Mouse (Mus musculus): ENCODE measurements around the gene Cntnap1.

Cntnap1 gene

DNA sequence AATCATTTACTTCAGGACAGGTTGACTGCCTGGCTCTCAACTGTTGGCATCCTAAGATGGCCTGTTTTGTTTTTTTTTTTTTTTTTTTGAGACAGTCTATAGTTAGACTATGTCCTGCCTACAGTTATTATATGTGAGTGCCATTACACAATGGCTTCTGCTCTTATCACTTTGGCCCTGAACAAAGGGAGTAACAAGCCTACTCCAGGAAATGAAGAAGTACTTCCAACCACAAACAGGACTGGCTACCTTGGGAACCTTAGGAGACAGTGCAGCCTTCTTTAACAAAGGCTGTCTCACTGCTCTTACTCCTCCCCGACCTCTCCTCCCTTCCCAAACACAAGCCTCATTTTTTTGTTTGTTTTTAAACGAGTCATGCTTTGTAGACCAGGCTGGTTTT is 50.5 kb downstream of the Cntnap1 start:
- DNase-seq (ENCODE audit: low spot score), result no peak

- no peak for DNase-seq (ENCODE audit: low spot score)
Measured at GRCm38 (mm10) chr11:101221306-101221986, 51.1 kb downstream of the Cntnap1 start.

DNA sequence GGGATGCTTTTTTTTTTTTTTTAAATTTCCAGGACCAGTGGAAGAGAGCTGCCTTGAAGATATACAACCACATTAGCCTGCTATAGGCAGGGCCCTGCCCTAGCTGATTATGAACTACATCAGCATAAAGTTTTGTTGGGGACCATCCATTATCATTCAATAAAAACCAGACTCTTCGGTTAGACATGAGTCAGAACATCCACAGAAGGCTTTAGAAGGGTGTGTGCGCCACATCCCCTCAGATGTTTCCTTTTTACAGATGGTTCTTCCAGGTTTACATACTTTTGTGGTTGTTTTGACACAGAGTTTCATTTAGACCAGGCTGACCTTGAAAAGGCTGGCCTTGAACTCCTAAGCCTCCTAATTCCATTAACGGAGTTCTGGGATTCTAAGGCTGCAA is 54.0 kb downstream of the Cntnap1 start:
- DNase-seq (ENCODE audit: low spot score), result no peak

DNA sequence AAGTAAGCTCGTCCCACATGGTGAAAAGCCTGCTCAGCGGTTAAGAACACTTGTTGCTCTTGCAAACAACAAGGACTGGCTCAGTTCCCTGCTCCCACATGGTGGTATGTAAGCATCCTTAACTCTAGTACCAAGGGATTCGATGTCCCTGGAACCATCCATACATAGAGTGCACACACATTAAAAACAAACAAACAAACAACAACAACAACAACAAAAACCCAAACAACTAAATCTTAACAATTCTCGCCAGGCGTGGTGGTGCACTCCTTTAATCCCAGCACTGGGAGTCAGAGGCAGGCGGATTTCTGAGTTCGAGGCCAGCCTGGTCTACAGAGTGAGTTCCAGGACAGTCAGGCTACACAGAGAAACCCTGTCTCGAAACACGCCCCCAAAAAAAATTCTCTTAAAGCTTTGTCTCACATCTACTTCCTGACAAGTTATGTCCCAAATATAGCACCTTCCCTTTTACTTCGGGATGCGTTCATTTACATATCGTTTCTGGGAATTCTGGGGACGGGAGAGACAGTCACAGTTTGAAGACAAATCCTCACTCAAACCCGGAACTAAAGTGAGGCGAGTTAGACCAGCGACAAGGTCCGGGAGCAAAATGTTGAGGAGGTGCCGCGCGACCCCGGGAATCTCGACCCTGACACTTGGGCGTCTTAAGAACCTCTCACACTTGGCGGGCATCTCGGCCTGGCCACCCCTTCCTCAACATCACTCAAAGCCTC is 55.2 kb downstream of the Cntnap1 start:
- DNase-seq (ENCODE audit: low spot score), result no peak

GRCm38 (mm10) chr11:101226065-101226701 is 55.9 kb downstream of the Cntnap1 start, which contains the start of gene Ezh1:
TSS of gene Ezh1 (minus strand) at chr11:101226463.
- peak; percentile 86 for DNase-seq (ENCODE audit: low spot score)

DNA sequence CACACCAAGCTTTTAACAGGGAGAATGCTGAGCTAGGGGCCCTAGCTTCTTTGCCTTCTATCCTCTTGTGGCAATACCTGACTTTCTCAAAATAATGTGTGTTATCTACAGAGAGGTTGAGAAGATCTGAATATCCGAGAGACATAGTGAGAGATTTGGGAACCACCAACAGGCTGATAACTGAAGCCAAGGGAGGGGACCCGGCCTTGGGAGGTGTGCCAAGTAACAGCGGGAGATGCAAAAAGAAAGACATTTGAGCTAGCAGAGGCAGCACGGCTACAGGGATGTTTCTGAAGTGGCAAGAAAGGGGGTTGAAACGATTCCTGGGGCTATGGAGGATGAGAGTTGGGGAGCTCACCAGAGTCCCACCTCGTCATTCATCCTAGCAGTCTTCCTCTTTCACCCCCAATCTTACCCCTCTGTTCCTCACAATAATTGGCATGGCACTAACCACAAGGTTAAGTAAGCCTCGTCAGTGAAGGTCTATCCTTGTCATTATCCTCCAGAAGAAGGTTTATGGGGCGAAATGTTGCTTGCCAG is 59.1 kb downstream of the Cntnap1 start:
- no peak for DNase-seq (ENCODE audit: low spot score)

DNA sequence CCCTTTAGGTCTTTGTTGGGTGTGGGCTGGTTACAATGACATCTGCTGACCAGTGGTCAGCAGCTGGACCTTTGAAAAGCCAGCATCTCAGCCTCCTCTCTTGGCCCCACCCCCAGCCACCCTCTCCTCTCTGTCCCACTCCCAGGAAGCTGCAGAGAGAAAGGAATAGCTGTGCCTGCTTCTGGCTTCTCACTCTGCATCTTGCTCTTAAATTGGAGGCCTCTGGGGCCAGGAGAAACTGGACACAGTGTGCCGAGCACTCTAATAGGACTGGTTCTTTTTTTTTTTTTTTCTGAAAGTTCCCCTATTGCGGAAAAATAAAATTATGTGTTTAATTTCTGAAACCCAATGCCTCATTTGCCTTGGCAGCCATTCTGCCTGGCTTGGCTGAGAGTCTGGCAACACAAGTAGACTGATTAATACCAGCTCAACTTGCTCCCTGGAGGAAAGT is 59.8 kb downstream of the Cntnap1 start:
- peak; percentile 30 for DNase-seq (ENCODE audit: low spot score)

DNA sequence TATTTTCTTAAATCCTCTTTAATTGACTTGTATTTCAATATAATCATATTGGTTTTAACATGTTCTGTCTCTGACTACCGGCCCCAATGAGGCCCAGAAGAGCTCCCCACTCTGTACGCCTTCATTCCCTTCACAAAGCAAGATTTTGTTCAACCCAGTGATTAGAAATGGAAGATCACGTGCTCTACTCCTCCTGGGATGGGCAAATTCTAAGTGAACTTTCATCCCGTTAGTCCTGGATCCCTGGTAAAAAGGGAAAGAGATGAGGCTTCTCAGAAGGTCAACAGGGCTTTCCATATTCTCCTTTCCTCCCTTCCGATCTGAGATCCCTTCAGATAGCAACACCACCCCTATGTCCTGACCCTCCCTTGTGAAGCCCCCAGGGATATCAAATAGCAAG is 60.2 kb downstream of the Cntnap1 start:
- DNase-seq (ENCODE audit: low spot score), result no peak

DNA sequence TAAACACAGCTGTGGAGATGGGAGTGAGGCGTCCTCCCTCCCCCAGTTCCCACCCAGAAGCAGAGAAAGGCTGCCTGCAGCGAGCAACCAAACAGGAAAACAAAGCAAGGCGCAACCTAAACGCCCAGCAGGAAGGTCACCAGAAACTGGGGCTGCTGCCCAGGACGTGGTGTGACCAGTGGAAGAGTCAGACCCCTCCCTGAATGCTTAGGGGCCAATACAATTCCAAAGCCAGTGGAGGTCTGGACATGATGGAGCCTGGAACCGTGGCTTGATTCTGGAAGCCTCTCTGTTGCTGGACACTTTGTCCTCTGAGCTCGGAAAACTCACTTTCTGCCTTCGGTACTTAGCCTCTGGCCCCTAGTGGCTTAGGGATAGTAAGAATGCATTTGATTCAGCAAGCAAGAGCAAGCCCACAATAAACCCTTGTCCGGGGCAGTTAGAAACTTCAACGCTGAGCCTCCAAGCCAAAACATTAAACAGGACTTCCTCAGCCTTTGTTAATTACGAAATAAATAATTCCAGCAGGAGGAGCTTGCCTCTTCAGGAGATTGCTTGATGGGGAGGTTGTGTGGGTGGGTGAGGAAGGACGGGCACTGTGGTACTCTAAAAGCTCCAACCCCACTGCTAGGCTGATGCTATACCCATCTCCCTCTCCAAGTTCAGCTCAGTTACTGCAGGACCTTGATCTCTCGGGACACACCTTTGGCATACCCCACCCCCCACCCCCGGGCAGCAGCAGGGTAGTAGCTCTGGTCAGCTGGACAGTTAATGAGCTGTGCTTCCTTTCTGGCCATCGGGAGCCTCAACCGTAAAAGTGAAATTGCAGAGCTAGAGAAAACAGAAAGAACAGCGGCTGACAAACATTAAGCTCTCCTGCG is 60.9 kb downstream of the Cntnap1 start:
- DNase-seq (ENCODE audit: low spot score), result peak; percentile 69

DNA sequence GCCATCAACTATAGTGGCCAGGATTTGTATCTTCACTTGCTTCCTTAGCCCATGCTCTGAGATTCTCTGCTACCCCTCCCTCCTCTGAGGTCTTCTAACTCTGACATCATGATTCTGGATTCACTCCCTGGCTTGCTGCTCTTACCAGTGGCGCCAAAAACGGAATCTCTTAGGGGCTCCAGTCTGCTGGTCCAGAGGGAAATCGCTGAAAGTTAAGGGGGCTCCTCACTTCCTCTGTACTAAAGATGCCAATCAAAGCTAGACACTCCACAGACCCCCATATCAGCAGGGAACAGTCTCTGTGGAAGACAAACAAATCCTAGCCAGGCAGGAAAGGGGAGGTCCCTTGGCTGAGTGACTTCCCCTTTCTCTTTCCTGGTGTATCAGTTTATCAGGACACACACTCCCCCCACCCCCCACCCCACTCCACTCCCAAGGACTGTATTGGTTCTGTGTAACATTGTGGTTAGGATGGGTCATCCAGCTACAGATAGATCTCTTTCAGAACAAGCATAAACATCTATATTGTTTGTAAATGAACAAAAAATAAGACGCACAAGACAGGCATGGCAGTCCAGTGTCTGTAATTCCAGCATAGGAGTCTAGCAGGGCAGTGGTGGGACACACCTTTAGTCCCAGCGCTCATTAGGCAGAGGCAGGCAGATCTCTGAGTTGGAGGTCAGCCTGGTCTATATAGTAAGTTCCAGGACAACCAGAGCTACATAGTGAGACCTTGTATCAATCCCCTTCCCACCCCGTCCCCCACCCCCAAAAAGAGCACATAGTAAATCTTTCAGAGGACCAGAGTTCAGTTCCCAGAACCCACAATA is 61.9 kb downstream of the Cntnap1 start:
- DNase-seq (ENCODE audit: low spot score), result peak; percentile 46

DNA sequence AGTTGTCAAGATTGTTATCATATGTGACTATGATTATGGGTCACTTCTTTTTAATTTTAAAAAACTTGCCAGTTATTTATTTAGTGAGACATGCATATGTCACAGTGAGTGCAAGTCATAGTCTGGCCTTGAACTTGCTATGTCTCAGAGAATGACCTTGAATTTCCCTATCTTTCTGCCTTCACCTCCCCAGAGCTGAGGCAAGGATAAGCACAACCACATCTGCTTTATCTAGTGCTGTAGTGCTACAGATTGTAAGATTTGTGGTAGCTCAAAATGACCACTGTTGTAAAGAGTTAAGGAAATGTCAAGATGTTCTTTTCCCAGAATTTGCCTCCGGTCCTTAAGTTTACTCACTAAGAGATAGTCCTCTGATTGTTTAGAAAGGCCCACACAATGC is 62.9 kb downstream of the Cntnap1 start:
- no peak for DNase-seq (ENCODE audit: low spot score)

DNA sequence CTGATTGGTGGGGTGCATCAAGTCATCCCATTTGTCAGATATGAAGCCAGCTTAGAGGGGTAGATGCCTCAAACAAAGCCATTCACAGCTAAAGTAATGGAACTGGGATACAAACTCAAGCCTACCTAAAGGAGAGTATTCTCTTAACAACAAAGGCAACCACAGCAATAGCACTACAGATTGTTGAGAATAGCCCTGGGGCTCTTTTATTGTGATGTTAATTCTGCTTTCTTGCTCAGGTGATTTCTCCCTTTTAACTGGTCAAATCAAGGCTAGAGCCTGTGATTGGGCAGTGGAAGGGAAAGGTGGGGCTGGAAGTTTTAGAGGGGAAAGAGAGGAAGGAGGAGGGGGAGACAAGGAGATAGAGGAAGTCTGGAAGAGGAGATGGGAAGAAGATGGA is 63.8 kb downstream of the Cntnap1 start:
- DNase-seq (ENCODE audit: low spot score), result no peak

DNA sequence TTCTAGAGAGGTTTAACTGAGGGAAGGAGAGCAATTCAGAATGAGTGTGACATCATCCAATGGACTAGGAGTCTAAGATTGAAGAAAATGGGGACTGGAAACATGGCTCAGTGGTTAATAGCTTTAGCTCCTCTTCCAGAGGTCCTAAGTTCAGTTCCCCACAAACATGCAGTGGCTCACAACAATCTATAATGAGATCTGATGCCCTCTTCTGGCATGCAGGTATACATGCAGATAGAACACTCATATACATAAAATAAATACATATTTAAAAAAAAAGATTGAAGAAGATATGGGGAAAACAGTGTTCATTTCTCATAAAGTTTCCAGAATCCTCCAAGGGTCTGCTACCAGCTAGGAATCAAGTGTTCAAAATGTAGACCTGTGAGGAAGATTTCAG is 65.1 kb downstream of the Cntnap1 start:
- no peak for DNase-seq (ENCODE audit: low spot score)

DNA sequence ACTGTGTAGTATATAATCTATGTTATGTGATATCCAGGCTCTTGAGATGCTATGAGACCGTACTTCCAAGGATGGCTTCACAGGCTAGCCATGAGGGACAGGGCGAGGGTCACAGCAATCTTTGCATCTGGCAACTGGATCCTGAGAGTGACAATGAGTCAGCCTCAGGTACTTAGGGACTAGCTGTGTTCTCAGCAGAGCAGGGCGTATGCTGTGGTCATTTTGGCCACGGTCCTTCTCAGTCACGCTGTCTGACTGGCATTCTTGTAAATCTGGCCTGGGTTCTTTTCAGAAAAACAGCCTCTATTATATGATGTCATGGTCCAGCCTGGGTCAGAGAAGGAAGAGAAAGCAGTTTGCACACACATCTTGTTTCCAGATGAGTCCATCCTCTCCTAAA is 66.5 kb downstream of the Cntnap1 start:
- DNase-seq (ENCODE audit: low spot score), result no peak

- no peak for DNase-seq (ENCODE audit: low spot score)
Measured at GRCm38 (mm10) chr11:101238071-101238647, 67.8 kb downstream of the Cntnap1 start.
